Mouse (Mus musculus) limb, embryonic 11.5 days (tissue): ENCODE results near the gene Olfr558. TPM values are rescaled to one million over a fixed set of nuclear protein-coding genes. Genes with fewer than 3 reads are reported as not detected.

Source experiments
- ATAC-seq: fragments of 200-750 bp; cut with Nextera tagmentation; 2 replicates; pipeline ENCODE4 v1.8.0; 2017; ENCODE audit warnings: low read depth; ENCODE audit not compliant: insufficient number of reproducible peaks, low FRiP score, low TSS enrichment
- DNase-seq: peaks from one replicate; pipeline ENCODE4 v3.0.0-alpha.2; 2015; ENCODE audit warnings: low spot score
- H3K27ac ChIP-seq: fragments of 300-500 bp; sonication (generic); replicated peaks from 2 replicates; pipeline ENCODE4 v1.5.1; 2014; ENCODE audit warnings: low read depth, mild to moderate bottlenecking, low read length
- H3K27me3 ChIP-seq: fragments of 300-500 bp; sonication (generic); 2 replicates; pipeline ENCODE4 v1.6.1; 2014; ENCODE audit warnings: mild to moderate bottlenecking, low read length, mixed read lengths; ENCODE audit not compliant: control insufficient read depth, insufficient read depth
- H3K36me3 ChIP-seq: fragments of 300-500 bp; sonication (generic); 2 replicates; pipeline ENCODE4 v1.6.1; 2014; ENCODE audit warnings: mild to moderate bottlenecking, low read length, moderate library complexity, mixed read lengths; ENCODE audit not compliant: control insufficient read depth, insufficient read depth
- H3K4me1 ChIP-seq: fragments of 300-500 bp; sonication (generic); 2 replicates; pipeline ENCODE4 v1.6.1; 2014; ENCODE audit warnings: low read length, mixed read lengths; ENCODE audit not compliant: control insufficient read depth, insufficient read depth
- H3K4me2 ChIP-seq: fragments of 300-500 bp; sonication (generic); 2 replicates; pipeline ENCODE4 v1.6.1; 2014; ENCODE audit warnings: low read depth, mild to moderate bottlenecking, moderate library complexity; ENCODE audit not compliant: severe bottlenecking
- H3K4me3 ChIP-seq: fragments of 300-500 bp; sonication (generic); 2 replicates; pipeline ENCODE4 v1.5.1; 2014; ENCODE audit warnings: low read depth, low read length
- H3K9ac ChIP-seq: fragments of 300-500 bp; sonication (generic); 2 replicates; pipeline ENCODE4 v1.6.1; 2014; ENCODE audit warnings: mild to moderate bottlenecking, low read length
- H3K9me3 ChIP-seq: fragments of 300-500 bp; sonication (generic); 2 replicates; pipeline ENCODE4 v1.6.1; 2016; ENCODE audit warnings: low read length; ENCODE audit not compliant: control insufficient read depth
- WGBS: fragments of 180-500 bp; shearing (Covaris S2); extraction: QIAGEN DNeasy Blood & Tissue Kit; methylation state at CpG from one replicate; pipeline ENCODE4 v1.1.7; 2014; 5-methylcytosine and 5-hydroxymethylcytosine counted together
- polyA plus RNA-seq: library from polyadenylated mRNA; unstranded; fragments of >200 nt; fragmentation: Nextera tagmentation; extraction: Ambion mirVana; gene quantifications from 2 replicates; pipeline ENCODE4 v1.2.1, GENCODE M21; 2014

The Olfr558 gene
- polyA plus RNA-seq: not detected in 2 replicates

DNA sequence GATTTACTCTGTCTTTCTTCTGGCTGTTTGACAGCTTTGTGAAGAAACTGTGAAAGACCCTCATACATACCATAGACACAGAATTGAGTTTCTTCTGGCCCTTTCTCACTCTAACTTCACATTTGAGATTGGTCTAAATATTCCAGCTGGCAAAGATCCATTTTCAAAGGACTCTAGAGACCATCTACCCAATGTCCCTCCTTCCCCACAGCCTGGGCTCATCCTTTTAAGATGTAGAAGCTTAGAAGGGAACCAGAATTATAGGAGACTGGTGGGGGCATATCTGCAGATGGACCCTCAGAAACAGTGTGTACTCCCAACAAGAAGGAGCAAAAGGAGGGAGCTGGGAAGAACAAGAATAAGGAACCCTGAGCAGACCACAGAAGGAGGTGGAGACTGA lies at the start of gene Olfr558:
Gene Olfr558, plus strand, starts transcription at position 301 of the 400 bp plus-strand sequence.
- no peak for DNase-seq
- Histone ChIP-seq H3K27me3 (no peaks in the 10 kb centered on the region), H3K9ac (no peak within 1 kb of the TSS), H3K4me2 (no peak within 1 kb of the TSS), H3K27ac (no peak within 1 kb of the TSS), H3K36me3 (no peaks in the 10 kb centered on the region), H3K4me3 (no peak within 1 kb of the TSS), H3K9me3 (no peaks in the 10 kb centered on the region), H3K4me1 (no peaks in the 10 kb centered on the region)
- no peak for ATAC-seq

DNA sequence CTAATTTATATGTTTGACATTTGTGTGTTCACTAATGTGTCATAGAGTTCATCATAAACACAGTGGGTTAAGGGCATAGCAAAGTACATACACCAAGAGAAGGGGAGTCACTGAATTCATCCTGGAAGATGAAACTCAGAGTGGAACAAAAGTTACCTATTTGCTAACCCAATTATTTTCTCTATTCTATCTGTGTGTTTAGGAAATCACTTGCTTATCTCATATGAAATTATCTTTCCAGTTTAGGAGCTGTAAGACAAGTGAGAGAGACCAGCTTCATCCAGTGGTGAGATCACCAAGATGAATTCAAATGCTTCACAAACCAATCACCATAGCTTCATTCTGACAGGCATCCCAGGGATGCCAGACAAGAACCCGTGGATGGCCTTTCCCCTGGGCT lies 43.5 kb upstream of the Olfr558 start, which contains the start of gene Olfr555:
Gene Olfr555, plus strand, starts transcription at position 301 of the 400 bp plus-strand sequence.
- Histone ChIP-seq H3K36me3 (no peaks in the 10 kb centered on the region), H3K27me3 (no peaks in the 10 kb centered on the region), H3K27ac (no peak within 1 kb of the TSS), H3K9ac (no peak within 1 kb of the TSS), H3K9me3 (no peaks in the 10 kb centered on the region; the same call in 1 of the 2 replicates), H3K4me2 (no peak within 1 kb of the TSS), H3K4me1 (no peaks in the 10 kb centered on the region), H3K4me3 (no peak within 1 kb of the TSS)
- WGBS: 83% methylated on average over 1 of the region's 1 CpGs
- DNase-seq: no peak
- no peak for ATAC-seq

GRCm38 (mm10) chr7:102664599-102664998 lies 37.4 kb upstream of the Olfr558 start, which contains the start of gene Olfr556:
Gene Olfr556 (plus strand): TSS chr7:102664899.
- ATAC-seq (no peak), DNase-seq (no peak)
- no peaks in the 10 kb centered on the region; the same call in 1 of the 2 replicates for H3K9me3 ChIP-seq
- no peak within 1 kb of the TSS for H3K9ac ChIP-seq
- H3K4me1 ChIP-seq: no peaks in the 10 kb centered on the region
- H3K4me3 ChIP-seq: no peak within 1 kb of the TSS
- WGBS: 64% methylated on average over 3 of the region's 3 CpGs
- no peak within 1 kb of the TSS for H3K4me2 ChIP-seq
- no peaks in the 10 kb centered on the region for H3K36me3 ChIP-seq
- no peaks in the 10 kb centered on the region for H3K27me3 ChIP-seq
- no peak within 1 kb of the TSS for H3K27ac ChIP-seq

- DNase-seq: no peak
- 51% methylated on average over 2 of the region's 2 CpGs for WGBS
These were observed 36.6 kb upstream of the Olfr558 start for GRCm38 (mm10) chr7:102665378-102665777.

GRCm38 (mm10) chr7:102676225-102676624 lies 25.8 kb upstream of the Olfr558 start:
- Histone ChIP-seq H3K9ac (no peak overlapping the region), H3K36me3 (no peaks in the 10 kb centered on the region), H3K4me1 (no peaks in the 10 kb centered on the region), H3K4me3 (no peak overlapping the region), H3K27ac (no peak overlapping the region), H3K9me3 (no peaks in the 10 kb centered on the region), H3K4me2 (no peak overlapping the region), H3K27me3 (no peaks in the 10 kb centered on the region)
- ATAC-seq (no peak), DNase-seq (no peak)
- 82% methylated on average over 2 of the region's 2 CpGs for WGBS

More at GRCm38 (mm10) chr7:102665378-102665777, 36.6 kb upstream of the Olfr558 start:
- H3K4me2 ChIP-seq: no peak overlapping the region
- no peak overlapping the region for H3K9ac ChIP-seq
- no peak overlapping the region for H3K27ac ChIP-seq
- no peaks in the 10 kb centered on the region; the same call in 1 of the 2 replicates for H3K9me3 ChIP-seq
- no peaks in the 10 kb centered on the region for H3K4me1 ChIP-seq
- no peaks in the 10 kb centered on the region for H3K27me3 ChIP-seq
- H3K4me3 ChIP-seq: no peak overlapping the region
- H3K36me3 ChIP-seq: no peaks in the 10 kb centered on the region
- ATAC-seq: no peak

DNA sequence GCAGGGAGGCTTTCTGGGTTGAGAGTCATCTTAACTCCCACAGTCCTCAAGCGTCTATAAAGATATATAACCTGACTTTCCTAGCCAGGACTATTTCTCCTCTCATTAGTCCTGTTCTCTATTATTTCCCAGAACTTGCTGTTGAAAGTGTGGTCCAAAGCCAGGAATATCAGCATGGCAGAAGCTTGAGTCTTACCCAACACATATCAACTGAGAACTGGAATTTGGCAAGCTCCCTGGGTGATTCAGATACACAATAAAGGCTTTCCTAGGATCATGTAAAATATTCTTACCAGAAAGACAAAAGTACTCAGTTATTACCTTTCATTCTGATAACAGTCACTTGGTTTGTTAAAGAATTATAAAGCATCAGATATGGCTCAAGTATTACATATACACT lies 20.1 kb upstream of the Olfr558 start:
- DNase-seq (no peak), ATAC-seq (no peak)
- Histone ChIP-seq H3K27ac (no peak overlapping the region), H3K36me3 (no peaks in the 10 kb centered on the region), H3K4me2 (no peak overlapping the region), H3K4me3 (no peak overlapping the region), H3K4me1 (no peaks in the 10 kb centered on the region), H3K9me3 (no peaks in the 10 kb centered on the region), H3K9ac (no peak overlapping the region), H3K27me3 (no peaks in the 10 kb centered on the region)
- 85% methylated on average over 1 of the region's 1 CpGs for WGBS

DNA sequence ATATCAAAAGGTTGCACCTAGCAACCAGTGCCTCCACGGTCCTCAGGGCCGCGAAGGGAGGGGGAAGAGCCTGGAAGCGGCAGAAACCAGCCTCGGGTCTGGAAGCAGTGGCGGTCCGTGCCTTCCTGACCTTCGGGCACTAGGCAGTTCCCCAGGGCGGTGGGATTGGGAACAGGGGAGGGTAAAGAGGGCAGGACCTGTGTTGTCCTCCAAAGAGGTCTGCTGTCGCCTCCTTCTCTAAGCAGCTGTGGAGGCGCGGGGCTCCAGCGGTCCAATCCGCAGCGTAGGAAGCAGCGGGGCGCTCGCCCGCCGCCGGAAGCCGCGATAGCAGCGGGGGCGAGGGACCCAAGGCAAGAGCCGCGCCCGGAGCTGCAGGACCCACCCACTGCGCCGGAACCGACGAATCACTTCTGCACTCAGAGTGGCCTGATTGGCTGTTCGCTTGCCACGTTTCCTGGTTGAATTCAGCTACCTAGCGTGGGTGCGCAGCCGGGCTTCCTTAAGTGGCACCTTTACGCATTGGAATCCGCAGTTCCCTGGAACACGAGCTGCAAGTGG lies 15.0 kb upstream of the Olfr558 start, which contains the start of gene Trim68:
Gene Trim68, minus strand, starts transcription at position 384 of the 558 bp plus-strand sequence.
- under 1% methylated on average over 40 of the region's 40 CpGs for WGBS
- H3K36me3 ChIP-seq: no peaks in the 10 kb centered on the region
- H3K9me3 ChIP-seq: no peaks in the 10 kb centered on the region
- DNase-seq: peak; percentile 92
- ATAC-seq: peak; percentile 99
- H3K27ac ChIP-seq: peak within 1 kb of the TSS; percentile 47; the same call in 1 of the 2 replicates
- H3K4me2 ChIP-seq: peak within 1 kb of the TSS; percentile 58
- no peaks in the 10 kb centered on the region for H3K4me1 ChIP-seq
- H3K27me3 ChIP-seq: no peaks in the 10 kb centered on the region
- peak within 1 kb of the TSS; percentile 53 for H3K4me3 ChIP-seq
- H3K9ac ChIP-seq: peak within 1 kb of the TSS; percentile 77

DNA sequence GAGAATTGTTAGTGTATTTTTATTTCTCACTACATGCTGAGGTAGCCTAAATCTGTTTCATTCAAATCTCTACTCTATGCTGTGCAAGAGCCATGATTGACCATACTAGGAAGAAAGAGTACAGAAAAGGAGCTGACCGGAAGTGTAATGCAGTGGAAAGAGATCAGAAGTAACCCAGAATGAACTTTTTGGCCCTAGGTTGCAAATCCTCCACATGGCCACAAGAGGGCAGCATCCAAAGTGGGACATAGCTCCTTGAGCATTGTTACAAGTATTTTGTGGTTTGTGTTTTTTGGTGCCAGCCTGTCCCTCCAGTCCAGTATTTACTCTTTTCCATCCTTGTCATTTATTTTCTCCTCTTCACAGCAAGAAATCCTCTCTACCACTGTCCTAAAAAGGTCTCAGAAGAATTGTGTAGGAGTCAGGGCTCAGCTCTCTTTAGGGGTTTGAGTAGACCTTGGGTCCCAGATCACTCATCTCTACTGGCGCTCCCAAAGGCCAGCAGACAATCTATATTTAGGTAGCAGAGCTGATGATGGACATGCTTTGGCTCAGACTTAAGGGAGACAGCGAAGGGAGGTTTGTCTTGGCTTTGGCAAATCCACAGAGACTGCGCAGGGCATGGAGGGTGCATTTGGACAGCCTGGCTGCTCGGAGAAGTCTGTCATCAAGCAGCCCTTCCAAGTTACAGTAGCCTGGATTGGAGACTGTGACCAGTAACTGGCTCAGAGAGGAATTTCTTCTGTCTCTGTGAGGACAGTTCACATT lies 6.5 kb upstream of the Olfr558 start, which contains the start of gene Olfr557:
Gene Olfr557, plus strand, starts transcription at position 553 of the 768 bp plus-strand sequence.
- 85% methylated on average over 5 of the region's 5 CpGs for whole genome bisulfite sequencing
- H3K36me3 ChIP-seq: no peaks in the 10 kb centered on the region
- H3K27ac ChIP-seq: no peak within 1 kb of the TSS
- H3K9ac ChIP-seq: no peak within 1 kb of the TSS
- no peaks in the 10 kb centered on the region for H3K4me1 ChIP-seq
- H3K27me3 ChIP-seq: no peaks in the 10 kb centered on the region
- no peaks in the 10 kb centered on the region for H3K9me3 ChIP-seq
- ATAC-seq (no peak), DNase-seq (peak; percentile 55)
- no peak within 1 kb of the TSS for H3K4me3 ChIP-seq
- H3K4me2 ChIP-seq: no peak within 1 kb of the TSS
